Mouse (Mus musculus) adrenal gland, adult 8-10 months (tissue): ENCODE data around the gene Cdh15. TPM values are rescaled to one million over a fixed set of nuclear protein-coding genes. Genes with fewer than 3 reads are reported as not detected.

Experiments used
- DNase-seq: peaks from one replicate; pipeline ENCODE4 v3.0.0; 2022
- total RNA-seq, 4 experiments: library from RNA; stranded (reverse); gene quantifications; 2 replicates each; pipeline ENCODE4 v1.2.4; 2022

Gene Cdh15
- total RNA-seq, 4 experiments from 2014 or later, result 0.55 to 1.2 (median 1.2) TPM

- DNase-seq, result no peak
These were observed 3.6 kb upstream of the Cdh15 start for GRCm38 (mm10) chr8:122844161-122844560.

DNA sequence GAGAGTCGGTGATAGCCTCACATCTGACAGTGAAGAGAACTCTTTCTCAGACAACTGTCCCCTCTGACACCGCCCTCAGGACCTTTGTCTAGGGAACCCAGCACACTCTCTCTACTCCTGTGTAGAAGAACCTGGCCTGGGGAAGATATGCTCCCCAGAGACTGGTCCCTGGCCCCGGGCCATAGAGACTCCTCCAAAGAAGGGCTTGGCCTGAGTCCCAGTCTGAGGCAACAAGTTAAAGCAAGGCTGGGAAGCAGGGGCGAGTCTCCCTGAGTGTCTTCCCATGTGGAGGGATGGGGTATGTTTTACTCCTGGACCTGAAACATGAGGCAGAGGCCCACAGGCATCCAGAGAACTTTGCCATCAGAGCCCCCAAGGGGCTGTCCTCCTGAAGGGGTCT, 2.1 kb upstream of the Cdh15 start:
- DNase-seq, result no peak

- DNase-seq, result no peak
These were observed 1.6 kb downstream of the Cdh15 start for GRCm38 (mm10) chr8:122849152-122849910.

- no peak for DNase-seq
These were observed 3.0 kb downstream of the Cdh15 start for GRCm38 (mm10) chr8:122850641-122851240.

GRCm38 (mm10) chr8:122851692-122852545, 4.2 kb downstream of the Cdh15 start:
- peak; percentile 52 for DNase-seq

DNA sequence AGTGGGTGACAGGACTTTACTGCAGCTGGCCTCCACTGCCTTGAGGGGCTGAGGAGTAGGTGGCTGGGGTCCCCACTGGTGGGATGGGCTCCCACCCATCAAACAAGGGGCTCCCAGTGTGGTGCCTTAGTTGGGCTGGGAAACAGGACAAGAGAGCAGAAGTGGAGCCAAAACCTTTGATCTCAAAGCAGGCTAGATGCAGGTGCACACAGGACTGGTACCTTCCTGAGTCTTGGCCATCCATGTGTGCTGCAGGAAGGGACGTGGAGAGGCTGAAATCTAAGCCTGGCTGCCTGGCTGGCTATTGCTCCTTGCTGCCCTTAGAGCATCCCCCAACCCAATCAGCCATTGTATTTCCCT, 4.8 kb downstream of the Cdh15 start:
- no peak for DNase-seq

GRCm38 (mm10) chr8:122853340-122853771, 5.6 kb downstream of the Cdh15 start:
- DNase-seq, result no peak

GRCm38 (mm10) chr8:122854388-122854787, 6.6 kb downstream of the Cdh15 start:
- DNase-seq, result no peak

DNA sequence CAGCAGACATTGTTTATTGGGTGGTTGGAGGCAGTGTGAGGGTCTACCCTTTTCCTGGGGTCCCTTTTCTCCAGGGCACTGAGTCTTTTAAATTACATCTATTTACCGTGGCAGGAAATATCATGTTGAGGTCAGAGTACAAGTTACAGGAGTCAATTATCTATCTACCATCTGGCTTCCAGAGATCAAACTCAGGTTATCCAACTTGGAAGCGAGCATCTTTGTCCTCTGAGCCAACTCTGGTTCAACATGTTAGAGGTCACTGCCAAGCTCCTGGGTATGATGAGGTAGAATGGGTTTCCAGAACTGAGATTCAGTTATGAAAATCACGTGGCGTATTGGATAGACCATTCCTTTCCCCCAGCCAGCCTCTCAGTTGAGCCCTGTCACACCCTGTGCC, 7.4 kb downstream of the Cdh15 start:
- no peak for DNase-seq

GRCm38 (mm10) chr8:122856288-122856687, 8.5 kb downstream of the Cdh15 start:
- DNase-seq, result no peak

GRCm38 (mm10) chr8:122859843-122860242, 12.1 kb downstream of the Cdh15 start:
- DNase-seq, result no peak

DNA sequence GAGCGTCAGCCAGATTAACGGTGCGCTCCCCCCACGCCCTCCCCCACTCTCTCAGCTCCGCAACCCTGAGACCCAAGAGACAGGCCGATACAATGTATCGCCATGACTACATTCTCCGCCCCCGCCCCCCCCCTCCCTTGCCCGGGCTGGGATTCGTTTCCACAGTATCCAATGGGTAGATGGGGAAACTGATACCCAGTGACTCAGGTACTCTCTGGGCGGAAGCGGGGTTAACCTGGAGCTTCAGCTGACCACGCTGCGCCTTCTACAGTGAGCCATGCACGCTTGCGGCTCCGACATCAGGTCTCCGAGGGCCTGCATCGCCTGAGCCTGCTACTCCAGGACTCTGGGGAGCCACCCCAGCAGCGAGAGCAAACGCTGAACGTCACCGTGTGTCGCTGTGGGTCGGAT, 17.0 kb downstream of the Cdh15 start:
- DNase-seq, result no peak

GRCm38 (mm10) chr8:122865441-122865840, 17.7 kb downstream of the Cdh15 start:
- DNase-seq, result no peak

GRCm38 (mm10) chr8:122866231-122866630, 18.5 kb downstream of the Cdh15 start:
- no peak for DNase-seq

- no peak for DNase-seq
These were observed 20.2 kb downstream of the Cdh15 start for GRCm38 (mm10) chr8:122867982-122868381.

- DNase-seq, result no peak
These were observed 22.7 kb downstream of the Cdh15 start for GRCm38 (mm10) chr8:122870377-122870863.

- DNase-seq, result no peak
These were observed 23.9 kb downstream of the Cdh15 start for GRCm38 (mm10) chr8:122871663-122872062.

DNA sequence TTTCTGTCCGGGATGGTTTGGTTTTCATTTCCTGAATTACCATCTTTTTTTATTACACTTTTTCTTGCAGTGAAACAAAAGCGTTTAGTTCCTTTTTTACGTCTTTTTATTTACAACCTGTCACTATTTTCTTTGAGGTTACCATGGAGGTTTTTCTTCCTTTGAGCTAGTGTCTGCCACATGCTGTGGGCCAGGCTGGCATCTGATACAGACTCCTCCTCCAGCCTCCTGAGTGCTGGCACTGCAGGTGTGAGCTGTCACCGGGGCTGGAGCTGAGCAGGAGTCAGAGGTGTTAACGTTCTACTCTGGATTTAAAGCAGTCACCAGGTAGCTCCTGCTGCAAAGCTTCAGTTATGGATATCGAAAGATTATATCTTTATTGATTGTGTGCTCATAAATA, 25.4 kb downstream of the Cdh15 start:
- DNase-seq, result no peak

DNA sequence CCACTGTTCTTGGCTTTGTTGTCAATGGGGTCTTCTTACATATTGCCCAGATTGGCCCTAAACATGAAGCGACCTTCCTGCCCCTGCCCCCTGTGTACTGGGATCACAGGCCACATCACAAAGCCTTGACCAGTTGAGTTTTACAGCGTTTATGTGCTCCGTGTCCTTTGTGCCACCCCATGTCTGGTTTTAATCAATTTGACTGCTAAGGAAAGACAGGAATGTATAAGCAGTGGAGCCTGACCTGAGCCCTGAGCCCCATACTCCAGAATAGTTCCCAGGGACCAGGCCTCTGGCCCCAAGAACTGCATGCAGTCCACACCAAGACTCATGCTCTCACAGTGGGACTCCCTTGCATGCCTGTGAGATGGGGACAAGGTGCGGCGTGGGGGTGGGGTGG, 27.4 kb downstream of the Cdh15 start:
- DNase-seq, result no peak

DNA sequence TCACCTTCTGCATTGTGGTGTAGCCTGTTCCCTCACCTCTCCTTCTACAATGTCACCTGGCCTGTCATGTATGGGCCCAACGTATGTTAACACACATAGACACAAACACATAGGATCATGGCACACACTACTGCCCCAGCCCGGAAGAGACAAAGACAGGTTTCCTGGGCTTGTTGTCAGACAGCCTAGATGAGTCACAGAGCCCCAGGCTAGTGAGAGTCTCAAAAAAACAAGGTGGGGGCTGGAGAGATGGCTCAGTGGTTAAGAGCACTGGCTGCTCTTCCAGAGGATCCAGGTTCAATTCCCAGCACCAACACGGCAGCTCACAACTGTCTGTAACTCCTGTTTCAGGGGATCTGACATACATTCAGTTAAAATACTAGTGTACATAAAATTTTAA, 30.5 kb downstream of the Cdh15 start:
- no peak for DNase-seq

DNA sequence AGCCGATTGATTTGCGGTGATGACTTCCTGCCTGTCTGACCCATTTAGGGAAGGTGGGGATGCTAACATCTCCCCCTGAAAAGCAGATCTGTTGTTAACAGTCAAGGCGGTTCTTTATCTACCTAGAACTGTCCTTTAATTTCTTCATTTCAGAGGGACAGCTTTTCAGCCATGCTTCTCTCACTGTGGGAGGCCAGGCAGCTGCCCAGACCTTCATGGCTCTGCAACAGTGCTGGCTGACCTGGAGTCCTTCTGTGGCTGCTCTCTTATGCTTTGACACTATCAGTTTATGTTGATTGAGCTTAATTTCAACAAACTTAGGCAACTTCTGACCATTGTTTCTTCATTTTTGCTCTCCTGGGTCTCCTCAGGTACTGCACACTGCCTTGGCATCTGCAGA, 32.5 kb downstream of the Cdh15 start:
- no peak for DNase-seq

GRCm38 (mm10) chr8:122883671-122884070, 35.9 kb downstream of the Cdh15 start:
- DNase-seq, result no peak

GRCm38 (mm10) chr8:122891440-122891839, 43.7 kb downstream of the Cdh15 start:
- DNase-seq, result no peak
